Mouse (Mus musculus) limb, embryonic 10.5 days (tissue): ENCODE measurements around the gene Uqcrc2. TPM values are rescaled to one million over a fixed set of nuclear protein-coding genes. Genes with fewer than 3 reads are reported as not detected.

ENCODE experiments used
- DNase-seq: peaks from one replicate; pipeline ENCODE4 v3.0.0-alpha.2; 2017; ENCODE audit warnings: low spot score
- H3K27ac ChIP-seq: fragments of 300-500 bp; sonication (generic); 2 replicates; pipeline ENCODE4 v1.5.1; 2016; ENCODE audit warnings: mild to moderate bottlenecking
- H3K27me3 ChIP-seq: fragments of 300-500 bp; sonication (generic); 2 replicates; pipeline ENCODE4 v1.6.1; 2016; ENCODE audit warnings: low read depth, mild to moderate bottlenecking; ENCODE audit not compliant: poor library complexity, severe bottlenecking
- H3K36me3 ChIP-seq: fragments of 300-500 bp; sonication (generic); 2 replicates; pipeline ENCODE4 v1.6.1; 2016; ENCODE audit warnings: mild to moderate bottlenecking, moderate library complexity
- H3K4me1 ChIP-seq: fragments of 300-500 bp; sonication (generic); 2 replicates; pipeline ENCODE4 v1.6.1; 2016
- H3K4me3 ChIP-seq: fragments of 300-500 bp; sonication (generic); 2 replicates; pipeline ENCODE4 v1.5.1; 2016; ENCODE audit warnings: mild to moderate bottlenecking, moderate library complexity
- H3K9me3 ChIP-seq: fragments of 300-500 bp; sonication (generic); replicated peaks from 2 replicates; pipeline ENCODE4 v1.6.1; 2016; ENCODE audit warnings: mild to moderate bottlenecking
- WGBS: fragments of 180-500 bp; shearing (Covaris S2); methylation state at CpG from one replicate; pipeline ENCODE4 v1.1.7; 2016; 5-methylcytosine and 5-hydroxymethylcytosine counted together
- polyA plus RNA-seq: library from polyadenylated mRNA; unstranded; fragments of >200 nt; fragmentation: Nextera tagmentation; extraction: Ambion mirVana; gene quantifications from 2 replicates; pipeline ENCODE4 v1.2.1, GENCODE M21; 2016

The Uqcrc2 gene
- polyA plus RNA-seq, 1 experiment from 2014 or later: 187 TPM

- Histone ChIP-seq H3K36me3 (no peaks in the 10 kb centered on the region), H3K4me3 (no peak within 1 kb of the TSS), H3K27ac (no peak within 1 kb of the TSS), H3K4me1 (no peaks in the 10 kb centered on the region), H3K27me3 (no peaks in the 10 kb centered on the region), H3K9me3 (no peaks in the 10 kb centered on the region)
- peak; percentile 91 for DNase-seq
- WGBS: 28% methylated on average over 14 of the region's 14 CpGs
Observed at GRCm38 (mm10) chr7:120670153-120670875, 35.3 kb downstream of the Uqcrc2 start, which contains the start of gene Pdzd9. Gene Pdzd9 (minus strand): TSS chr7:120670343.

- no peak overlapping the region for H3K4me3 ChIP-seq
- DNase-seq: no peak
- H3K27me3 ChIP-seq: no peaks in the 10 kb centered on the region
- no peaks in the 10 kb centered on the region for H3K36me3 ChIP-seq
- 69% methylated on average over 2 of the region's 2 CpGs for WGBS
- H3K4me1 ChIP-seq: peaks cover under 1% of the 10 kb centered on the region
- H3K9me3 ChIP-seq: no peaks in the 10 kb centered on the region
- H3K27ac ChIP-seq: no peak overlapping the region
Observed at GRCm38 (mm10) chr7:120671271-120671670, 36.3 kb downstream of the Uqcrc2 start.

- 4% methylated on average over 44 of the region's 44 CpGs for WGBS
- Histone ChIP-seq H3K36me3 (0 out of 2 replicates have a peak, but pooled peaks cover under 1% of the 10 kb centered on the region), H3K27ac (peak within 1 kb of the TSS; percentile 96), H3K9me3 (no peaks in the 10 kb centered on the region), H3K4me3 (peak within 1 kb of the TSS; percentile 94), H3K27me3 (no peaks in the 10 kb centered on the region), H3K4me1 (peaks cover 26% of the 10 kb centered on the region)
- DNase-seq: peak; percentile 89
Observed at GRCm38 (mm10) chr7:120677001-120677643, 42.1 kb downstream of the Uqcrc2 start, which contains the start of gene Mosmo. Gene Mosmo (plus strand): TSS chr7:120677618.

GRCm38 (mm10) chr7:120677764-120678531 is 43.0 kb downstream of the Uqcrc2 start:
- peak; percentile 50 for DNase-seq
- WGBS: 2% methylated on average over 42 of the region's 42 CpGs
- no peaks in the 10 kb centered on the region for H3K9me3 ChIP-seq
- H3K4me1 ChIP-seq: peaks cover 26% of the 10 kb centered on the region
- 0 out of 2 replicates have a peak, but pooled peaks cover 2% of the 10 kb centered on the region for H3K36me3 ChIP-seq
- H3K4me3 ChIP-seq: peak overlapping the region; percentile 94
- H3K27me3 ChIP-seq: no peaks in the 10 kb centered on the region
- H3K27ac ChIP-seq: peak overlapping the region; percentile 96

- peak overlapping the region; percentile 94 for H3K4me3 ChIP-seq
- H3K9me3 ChIP-seq: no peaks in the 10 kb centered on the region
- no peak overlapping the region for H3K27ac ChIP-seq
- H3K27me3 ChIP-seq: no peaks in the 10 kb centered on the region
- WGBS: 75% methylated on average over 8 of the region's 8 CpGs
- H3K4me1 ChIP-seq: peaks cover 26% of the 10 kb centered on the region
- DNase-seq: no peak
- H3K36me3 ChIP-seq: 0 out of 2 replicates have a peak, but pooled peaks cover 2% of the 10 kb centered on the region
Observed at GRCm38 (mm10) chr7:120679023-120679422, 44.0 kb downstream of the Uqcrc2 start.

DNA sequence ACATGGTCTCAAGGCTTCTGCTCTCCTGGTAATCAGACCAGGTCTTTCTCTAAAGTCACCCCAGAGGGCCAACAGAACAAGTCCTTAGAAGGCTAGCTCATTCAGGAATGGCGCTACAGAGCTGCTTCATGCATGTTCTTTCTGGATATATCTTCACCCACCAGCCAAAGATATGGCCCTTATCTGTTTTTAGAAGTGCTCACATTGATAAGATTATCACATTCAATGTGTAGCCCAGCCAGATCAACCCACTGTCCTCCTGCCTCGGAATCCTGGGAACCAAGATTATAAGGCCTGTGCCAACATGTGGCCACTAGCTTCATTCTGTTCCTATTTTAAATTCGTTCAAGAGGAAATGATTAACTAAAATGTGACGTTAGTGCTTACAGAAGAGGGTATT is 47.0 kb downstream of the Uqcrc2 start:
- Histone ChIP-seq H3K4me1 (peaks cover 18% of the 10 kb centered on the region), H3K27ac (no peak overlapping the region), H3K9me3 (no peaks in the 10 kb centered on the region), H3K27me3 (no peaks in the 10 kb centered on the region), H3K4me3 (no peak overlapping the region), H3K36me3 (0 out of 2 replicates have a peak, but pooled peaks cover 2% of the 10 kb centered on the region)
- WGBS: 91% methylated on average over 4 of the region's 4 CpGs
- no peak for DNase-seq

DNA sequence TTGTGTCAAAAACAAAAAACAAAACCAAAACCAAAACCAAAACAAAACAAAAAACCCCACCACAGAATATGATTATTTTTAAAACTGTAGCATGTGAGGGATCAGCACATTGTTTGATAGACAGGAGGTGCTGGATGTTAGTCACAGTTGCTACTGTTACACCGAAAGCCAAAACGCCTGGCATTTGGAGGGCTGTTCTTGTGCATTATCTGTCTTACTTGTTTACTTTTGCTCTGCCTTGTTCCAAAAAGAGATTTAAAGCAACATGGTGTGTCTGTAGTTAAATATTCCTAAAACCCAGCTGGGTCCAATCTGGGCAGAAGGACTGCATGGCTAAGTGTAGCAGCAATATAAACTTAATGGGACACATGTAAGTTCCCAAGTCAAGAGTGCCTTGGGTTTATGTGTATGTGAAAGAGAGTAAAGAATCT is 49.8 kb downstream of the Uqcrc2 start:
- Histone ChIP-seq H3K27ac (no peak overlapping the region), H3K4me1 (peaks cover under 1% of the 10 kb centered on the region; the same call in 1 of the 2 replicates), H3K9me3 (no peaks in the 10 kb centered on the region), H3K4me3 (no peak overlapping the region), H3K36me3 (0 out of 2 replicates have a peak, but pooled peaks cover 2% of the 10 kb centered on the region), H3K27me3 (no peaks in the 10 kb centered on the region)
- WGBS: 92% methylated on average over 2 of the region's 2 CpGs
- DNase-seq: no peak

DNA sequence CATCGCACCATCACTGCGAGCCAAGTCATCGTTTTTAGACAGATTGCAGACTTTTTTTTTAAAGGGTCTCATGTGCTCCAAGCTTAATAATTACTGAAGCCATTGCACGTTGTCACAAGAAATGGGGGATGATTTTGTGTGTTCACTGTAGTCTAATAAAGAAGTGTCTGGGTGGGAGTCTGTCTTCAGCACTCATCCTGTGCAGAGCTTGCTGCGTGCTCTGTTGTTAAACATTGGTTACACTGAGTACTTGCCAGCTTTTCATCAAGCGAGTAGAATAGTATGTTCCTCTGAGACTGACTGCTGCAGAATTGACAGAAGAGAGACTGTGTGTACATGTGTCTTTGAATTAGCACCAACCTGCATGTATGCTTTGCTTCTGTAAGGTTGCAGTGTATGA is 50.3 kb downstream of the Uqcrc2 start:
- no peaks in the 10 kb centered on the region for H3K27me3 ChIP-seq
- no peak overlapping the region for H3K27ac ChIP-seq
- H3K9me3 ChIP-seq: no peaks in the 10 kb centered on the region
- H3K36me3 ChIP-seq: peaks cover 4% of the 10 kb centered on the region
- no peak for DNase-seq
- no peak overlapping the region for H3K4me3 ChIP-seq
- 93% methylated on average over 6 of the region's 6 CpGs for WGBS
- no peaks in the 10 kb centered on the region for H3K4me1 ChIP-seq

DNA sequence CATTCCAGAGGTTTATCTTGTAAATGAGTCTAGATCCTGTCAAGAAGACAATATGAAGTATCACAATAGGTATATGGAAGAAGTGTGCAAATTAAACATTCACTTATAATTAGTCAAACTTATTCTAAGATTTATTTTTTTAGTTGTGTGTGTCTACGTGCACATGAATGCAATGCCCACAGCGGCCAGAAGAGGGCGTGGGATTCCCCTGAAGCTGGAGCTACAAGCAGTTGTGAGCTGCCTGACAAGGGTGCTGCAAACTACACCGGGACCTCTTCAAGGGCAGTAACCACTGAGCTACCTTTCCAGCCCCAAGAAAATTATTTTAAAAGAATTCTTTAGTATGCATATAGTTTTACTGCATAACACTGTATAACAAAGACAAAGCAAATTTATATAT is 55.7 kb downstream of the Uqcrc2 start:
- no peak overlapping the region for H3K4me3 ChIP-seq
- DNase-seq: no peak
- 70% methylated on average over 4 of the region's 4 CpGs for WGBS
- no peak overlapping the region for H3K27ac ChIP-seq
- H3K9me3 ChIP-seq: no peaks in the 10 kb centered on the region
- no peaks in the 10 kb centered on the region for H3K27me3 ChIP-seq
- H3K36me3 ChIP-seq: peaks cover 25% of the 10 kb centered on the region
- H3K4me1 ChIP-seq: peaks cover 5% of the 10 kb centered on the region

GRCm38 (mm10) chr7:120693831-120694375 is 58.9 kb downstream of the Uqcrc2 start:
- no peaks in the 10 kb centered on the region for H3K9me3 ChIP-seq
- H3K27ac ChIP-seq: no peak overlapping the region
- 95% methylated on average over 5 of the region's 5 CpGs for WGBS
- H3K36me3 ChIP-seq: peaks cover 32% of the 10 kb centered on the region
- no peak for DNase-seq
- H3K4me1 ChIP-seq: peaks cover 5% of the 10 kb centered on the region
- H3K27me3 ChIP-seq: no peaks in the 10 kb centered on the region
- no peak overlapping the region for H3K4me3 ChIP-seq

DNA sequence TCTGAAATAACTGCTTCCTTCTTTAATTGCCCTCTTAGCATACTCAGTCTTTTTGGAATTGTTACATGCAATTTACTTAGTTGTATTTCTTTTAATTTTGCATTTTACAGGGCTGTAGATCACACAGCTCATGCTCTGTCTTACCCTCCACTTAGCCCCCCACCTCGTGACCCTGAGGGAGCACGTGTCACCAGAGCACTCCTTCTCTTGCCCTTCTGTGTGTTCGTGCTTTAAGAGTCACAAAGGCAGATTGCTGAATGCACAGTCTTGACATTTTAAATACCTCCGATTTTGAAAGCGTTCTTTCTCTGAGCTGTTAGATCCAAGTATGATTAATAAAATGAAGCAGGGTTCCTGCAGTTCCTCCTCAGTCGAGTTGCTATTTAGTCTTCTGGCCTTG is 60.2 kb downstream of the Uqcrc2 start:
- 27% methylated on average over 6 of the region's 6 CpGs for WGBS
- Histone ChIP-seq H3K27ac (no peak overlapping the region), H3K4me1 (peaks cover 5% of the 10 kb centered on the region), H3K9me3 (no peaks in the 10 kb centered on the region), H3K36me3 (peaks cover 30% of the 10 kb centered on the region), H3K27me3 (no peaks in the 10 kb centered on the region), H3K4me3 (no peak overlapping the region)
- DNase-seq: no peak

GRCm38 (mm10) chr7:120695641-120696040 is 60.7 kb downstream of the Uqcrc2 start:
- Histone ChIP-seq H3K27ac (no peak overlapping the region), H3K4me1 (peaks cover 5% of the 10 kb centered on the region), H3K4me3 (no peak overlapping the region), H3K27me3 (no peaks in the 10 kb centered on the region), H3K36me3 (peaks cover 25% of the 10 kb centered on the region), H3K9me3 (no peaks in the 10 kb centered on the region)
- DNase-seq: no peak
- WGBS: 65% methylated on average over 1 of the region's 1 CpGs
